Mouse (Mus musculus) T-helper 1 cell (primary cell): ENCODE results near the gene Sorbs2.

ENCODE experiments used
- in situ Hi-C: fragments of 300-600 bp; cut with MboI, MseI; formaldehyde crosslinking; loops from one replicate; pipeline ENCODE4 v1.15.1; 2025; ENCODE audit warnings: high pct_unique_total_duplicates

Sorbs2 gene

GRCm38 (mm10) chr8:45626406-45626805 lies 118.8 kb downstream of the Sorbs2 start:
- in situ Hi-C loops, result no loop called here

DNA sequence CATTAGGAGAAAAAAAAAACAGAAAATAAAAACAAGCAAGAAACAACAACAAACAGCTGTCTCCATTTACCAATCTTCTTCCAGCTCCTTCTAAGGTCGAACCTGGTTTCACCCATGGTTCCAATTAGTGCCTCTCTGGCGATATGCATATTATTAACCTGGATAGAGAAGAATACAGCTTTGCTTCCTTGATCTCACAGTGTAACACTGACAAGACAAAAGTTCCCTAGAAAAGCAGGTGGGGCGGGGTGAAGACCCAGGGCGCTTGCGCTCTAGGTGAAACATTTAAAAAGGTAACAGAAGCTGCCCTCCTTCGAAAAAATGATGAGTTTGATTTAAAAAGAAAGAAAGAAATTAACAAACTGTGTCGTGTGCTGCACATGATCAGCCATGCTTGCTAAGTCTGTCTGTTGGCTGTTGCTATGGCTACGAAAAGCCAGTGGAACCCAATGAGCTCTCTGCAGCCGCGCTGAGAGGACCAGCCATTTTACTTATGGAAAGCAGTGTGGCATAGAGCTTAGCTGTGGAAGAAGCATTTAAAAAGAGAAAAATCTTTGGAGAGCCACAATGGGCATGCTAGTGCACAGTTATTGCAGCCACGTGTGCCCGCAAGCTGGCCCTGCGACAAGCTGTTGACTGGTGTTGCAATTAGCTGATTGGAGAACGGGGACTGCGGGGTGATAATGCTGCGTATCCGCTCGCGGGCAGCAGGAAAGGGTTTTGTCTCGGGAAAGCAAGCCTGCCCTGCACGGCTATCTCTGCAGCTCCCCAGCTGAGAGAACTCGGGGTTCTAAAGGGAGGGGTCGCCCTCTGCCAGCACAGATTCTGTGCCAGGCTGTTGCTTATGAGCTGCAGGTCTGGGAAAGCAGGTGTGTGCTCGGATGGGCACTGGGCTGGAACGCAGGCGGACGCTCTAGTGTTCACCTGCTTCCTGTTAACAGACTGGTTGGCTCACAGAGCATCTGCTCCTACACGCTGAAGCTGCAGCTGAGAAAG lies 120.0 kb downstream of the Sorbs2 start:
- in situ Hi-C loops, result no loop called here

DNA sequence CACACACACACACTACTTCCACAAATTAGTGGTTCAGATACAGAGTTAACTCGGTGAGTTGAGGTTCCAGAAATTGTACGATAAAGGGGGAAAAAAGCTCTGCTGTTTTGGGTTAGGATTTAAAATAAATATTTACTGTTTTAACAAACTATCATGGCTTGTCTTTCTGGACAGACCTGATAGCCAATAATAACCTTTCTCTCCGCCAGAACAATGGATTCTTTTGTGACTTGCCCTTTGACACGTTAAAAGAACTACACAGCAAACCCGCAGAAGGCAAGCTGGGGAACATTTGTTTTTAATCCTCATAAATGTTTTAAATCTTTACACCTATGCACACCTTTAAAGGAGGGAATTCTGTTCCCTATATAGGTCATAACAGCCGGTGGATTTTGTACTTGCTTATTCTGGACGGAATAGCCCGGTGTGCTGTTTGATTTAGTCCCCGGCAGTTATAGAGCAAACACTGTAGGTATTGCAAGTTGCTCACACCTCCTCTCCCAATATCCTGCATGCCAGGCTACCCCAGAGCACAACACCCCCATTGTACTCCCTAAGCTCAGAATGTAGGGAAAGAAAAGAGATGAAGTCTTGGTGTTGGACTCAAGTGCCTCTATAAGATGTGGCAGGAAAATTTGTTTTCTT lies 121.0 kb downstream of the Sorbs2 start:
- in situ Hi-C loops, result no loop called here

DNA sequence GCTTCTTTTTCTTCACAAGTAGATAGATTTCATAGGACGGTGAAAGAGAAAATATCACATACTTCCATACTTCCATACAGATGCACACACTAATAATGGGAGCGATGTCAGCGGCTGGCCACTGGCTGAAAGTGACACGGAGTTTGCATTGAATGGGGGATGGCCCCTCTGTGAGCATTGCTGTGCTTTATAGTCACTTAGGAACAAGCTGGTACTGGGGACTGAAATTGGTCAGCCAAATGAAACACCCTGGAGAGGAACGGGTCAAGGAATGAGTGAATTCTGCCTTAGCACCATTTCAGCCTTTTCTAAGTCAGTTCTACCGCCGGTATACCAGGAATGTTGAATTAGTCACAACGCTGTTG lies 121.5 kb downstream of the Sorbs2 start:
- in situ Hi-C loops, result no loop called here

- in situ Hi-C loops, result no loop called here
Measured at GRCm38 (mm10) chr8:45631023-45631422, 123.4 kb downstream of the Sorbs2 start.

- in situ Hi-C loops, result no loop called here
Measured at GRCm38 (mm10) chr8:45635155-45635554, 127.6 kb downstream of the Sorbs2 start.

DNA sequence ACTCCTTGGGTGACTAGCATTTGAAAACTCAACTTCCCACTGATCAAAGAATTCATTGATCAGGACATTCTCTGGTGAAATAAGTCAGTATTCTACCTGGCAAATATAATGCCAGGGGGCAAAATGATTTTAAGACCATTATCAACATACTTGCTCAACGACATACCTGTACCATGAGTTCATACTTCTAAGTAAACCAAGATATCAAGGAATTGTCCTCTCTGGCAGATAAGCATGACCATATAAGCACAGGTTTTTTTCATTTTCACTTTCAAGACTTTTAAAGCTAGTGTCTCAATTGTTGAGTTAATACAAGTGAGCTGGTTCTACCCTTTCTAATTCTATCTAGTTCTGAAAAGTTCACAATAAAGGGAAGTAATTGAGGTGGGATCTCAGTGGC lies 130.2 kb downstream of the Sorbs2 start:
- in situ Hi-C loops, result no loop called here

- in situ Hi-C loops, result no loop called here
Measured at GRCm38 (mm10) chr8:45639444-45639843, 131.9 kb downstream of the Sorbs2 start.

GRCm38 (mm10) chr8:45644651-45645050 lies 137.1 kb downstream of the Sorbs2 start:
- in situ Hi-C loops, result no loop called here

DNA sequence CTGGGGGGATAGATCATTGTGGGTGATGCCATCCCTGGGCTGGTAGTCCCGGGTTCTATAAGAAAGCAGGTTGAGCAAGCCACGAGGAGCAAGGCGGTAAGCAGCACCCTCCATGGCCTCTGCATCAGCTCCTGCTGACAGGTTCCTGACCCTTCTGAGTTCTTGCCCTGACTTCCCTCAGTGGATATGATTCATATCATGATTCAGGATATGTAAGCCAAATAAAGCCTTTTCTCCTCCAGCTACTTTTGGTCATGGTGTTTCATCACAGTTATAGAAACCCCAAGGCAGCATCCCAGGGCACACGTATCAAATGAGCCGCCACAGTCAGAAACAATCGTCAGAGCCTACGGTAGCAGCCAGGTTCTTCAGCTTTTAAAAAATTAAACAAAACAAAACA lies 141.5 kb downstream of the Sorbs2 start:
- in situ Hi-C loops, result no loop called here

GRCm38 (mm10) chr8:45649966-45650365 lies 142.4 kb downstream of the Sorbs2 start:
- in situ Hi-C loops, result no loop called here

DNA sequence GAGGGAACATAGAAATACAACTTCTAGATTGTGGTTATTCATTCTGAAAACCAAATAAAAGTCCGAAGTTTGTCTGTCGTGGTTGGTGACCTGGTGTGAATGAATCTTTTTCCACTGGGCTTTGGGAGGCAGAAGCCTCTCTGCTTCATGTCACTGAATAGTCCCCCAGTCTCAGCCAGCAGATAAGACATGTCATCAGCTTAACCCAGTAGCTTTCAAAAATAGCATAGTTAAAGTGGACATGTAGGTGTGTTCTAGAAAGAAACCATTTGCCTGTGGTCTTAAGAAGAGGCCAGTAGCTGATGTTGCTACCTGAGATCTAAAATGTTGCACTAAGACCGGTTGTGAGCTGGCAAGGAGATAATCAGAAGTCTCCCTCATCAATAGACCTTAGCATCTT lies 150.4 kb downstream of the Sorbs2 start:
- in situ Hi-C loops, result no loop called here

DNA sequence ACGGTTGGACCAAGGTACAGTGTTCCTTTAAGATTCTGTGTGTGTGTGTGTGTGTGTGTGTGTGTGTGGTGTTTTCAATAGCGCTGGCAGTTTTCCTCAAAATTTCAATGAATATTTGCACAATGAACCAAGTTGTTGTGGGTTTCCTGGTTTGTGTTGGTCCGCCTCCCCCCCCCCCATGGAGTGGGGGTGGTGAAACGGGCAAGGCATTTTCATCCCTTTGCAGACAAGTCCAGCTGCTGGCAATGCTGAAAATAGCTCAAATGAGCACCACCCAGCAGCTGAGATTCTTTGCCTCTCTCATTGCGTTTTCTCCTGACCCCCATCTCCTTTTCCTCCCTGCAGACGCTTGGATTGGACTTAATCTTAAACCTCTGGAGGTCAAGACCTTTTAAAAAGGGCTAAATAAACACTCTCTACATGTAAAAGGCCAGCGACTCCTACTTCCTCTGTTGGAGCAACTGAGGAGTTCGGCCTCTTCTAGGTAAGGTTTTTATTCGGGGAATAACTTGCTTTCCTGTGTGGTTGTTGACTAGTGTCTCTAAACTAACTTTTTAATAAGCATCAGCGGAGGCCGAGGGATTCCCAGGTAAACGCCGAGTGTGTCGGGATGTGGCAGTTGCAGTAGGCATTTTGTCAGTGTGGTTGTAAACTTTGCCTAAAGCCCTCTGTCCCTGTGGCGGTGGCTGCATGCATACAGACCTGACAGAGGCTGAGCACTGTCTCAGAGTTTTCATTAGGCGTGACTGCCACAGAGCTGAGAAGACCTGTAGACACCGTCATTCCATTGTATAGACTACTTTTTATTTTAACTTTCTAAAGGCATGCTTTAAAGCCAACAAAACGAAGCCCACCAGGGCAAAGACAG lies 151.1 kb downstream of the Sorbs2 start:
- in situ Hi-C loops, result no loop called here

GRCm38 (mm10) chr8:45659473-45659872 lies 151.9 kb downstream of the Sorbs2 start:
- in situ Hi-C loops, result no loop called here

- in situ Hi-C loops, result no loop called here
Measured at GRCm38 (mm10) chr8:45660570-45660969, 153.0 kb downstream of the Sorbs2 start.

- in situ Hi-C loops, result no loop called here
Measured at GRCm38 (mm10) chr8:45661605-45662004, 154.0 kb downstream of the Sorbs2 start.

DNA sequence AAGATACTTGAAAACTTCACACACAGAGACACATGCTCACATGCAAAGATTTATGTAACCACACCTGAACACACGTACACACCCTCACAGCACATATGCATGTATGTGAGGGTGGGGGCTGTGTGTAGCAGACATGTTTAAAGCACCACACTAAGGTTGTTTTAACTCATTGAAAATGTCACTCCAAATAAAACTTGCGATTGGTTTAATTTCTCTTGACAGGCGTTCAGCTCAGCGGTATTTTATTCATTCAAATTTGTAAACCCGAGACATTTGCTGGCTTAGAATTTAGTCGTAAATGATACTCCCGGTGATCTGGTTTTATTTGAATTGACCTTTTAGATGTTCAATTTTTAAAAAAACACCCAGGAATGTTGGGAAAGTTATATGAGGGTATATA lies 158.6 kb downstream of the Sorbs2 start:
- in situ Hi-C loops, result no loop called here

GRCm38 (mm10) chr8:45673149-45673548 lies 165.6 kb downstream of the Sorbs2 start:
- in situ Hi-C loops, result no loop called here

DNA sequence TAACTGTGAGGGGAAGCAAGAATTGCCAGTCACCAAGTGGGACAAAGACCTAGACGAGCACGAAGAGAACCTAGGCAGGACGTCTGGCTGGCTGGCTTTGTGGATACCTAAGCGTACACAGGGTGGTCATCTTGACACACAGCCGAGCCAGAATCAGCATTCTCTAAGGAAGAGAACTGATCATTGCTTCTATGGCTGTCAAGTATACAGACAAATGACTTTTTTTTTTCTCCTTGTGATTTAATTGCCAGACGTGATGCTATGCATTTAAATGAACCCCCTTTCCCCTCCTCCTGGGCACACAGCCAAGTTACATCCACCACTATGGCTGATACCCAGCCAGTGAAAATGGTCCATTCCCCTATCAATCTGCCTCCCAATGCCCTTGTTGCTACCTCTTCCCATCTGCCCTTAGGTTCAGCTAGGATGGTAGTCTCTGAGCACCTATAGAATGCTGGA lies 168.3 kb downstream of the Sorbs2 start:
- in situ Hi-C loops, result no loop called here

DNA sequence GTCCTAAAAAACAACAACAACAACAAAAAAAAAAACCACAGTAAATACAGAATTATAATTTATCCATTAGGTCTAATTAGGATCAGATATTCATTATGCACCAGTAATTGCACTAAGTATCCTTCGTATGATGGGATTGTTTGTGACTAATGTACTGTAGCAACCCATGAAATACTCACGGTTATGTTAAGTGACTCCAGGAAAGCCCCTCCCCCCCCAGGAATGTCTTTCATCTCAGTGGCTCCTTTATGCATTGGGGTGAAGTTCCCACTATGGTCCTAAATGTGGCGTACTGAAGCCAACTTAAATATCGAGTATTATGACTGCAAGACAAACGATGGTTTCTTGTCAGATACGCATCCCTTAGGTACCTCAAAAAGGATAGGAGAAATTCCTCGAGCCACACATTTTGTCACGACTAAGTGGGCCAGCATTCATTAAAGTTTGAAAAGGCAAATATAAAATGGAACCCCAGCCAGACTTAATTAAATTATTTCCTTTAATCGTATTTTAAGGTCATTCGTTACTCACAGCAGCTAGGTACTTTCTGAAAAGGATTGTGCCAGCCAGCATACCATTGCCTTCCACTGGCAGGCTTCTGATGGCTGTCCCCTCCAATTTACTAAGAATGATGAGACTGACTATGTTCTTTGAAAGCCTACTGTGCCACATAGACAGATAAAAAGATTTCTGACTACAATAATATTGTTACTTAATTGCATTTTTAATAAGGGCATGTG lies 169.7 kb downstream of the Sorbs2 start:
- in situ Hi-C loops, result no loop called here

- in situ Hi-C loops, result no loop called here
Measured at GRCm38 (mm10) chr8:45677854-45678241, 170.3 kb downstream of the Sorbs2 start.
